Mouse (Mus musculus) forebrain, postnatal 0 days (tissue): ENCODE measurements around the gene Spred2. TPM values are rescaled to one million over a fixed set of nuclear protein-coding genes. Genes with fewer than 3 reads are reported as not detected.
A peak's percentile ranks its signal among the peaks of the same experiment; 100 is the strongest.

Experiments
- ATAC-seq: fragments of 200-750 bp; cut with Nextera tagmentation; 2 replicates; pipeline ENCODE4 v1.8.0; 2017; ENCODE audit warnings: mild to moderate bottlenecking, moderate library complexity
- DNase-seq: peaks from one replicate; pipeline ENCODE4 v3.0.0-alpha.2; 2015
- H3K27ac ChIP-seq: fragments of 300-500 bp; sonication (generic); 2 replicates; pipeline ENCODE4 v1.5.1; 2014; ENCODE audit warnings: low read depth, mild to moderate bottlenecking, antibody characterized with exemption, low read length, moderate library complexity, mixed read lengths
- H3K27me3 ChIP-seq: fragments of 300-500 bp; sonication (generic); 2 replicates; pipeline ENCODE4 v1.6.1; 2014; ENCODE audit warnings: mild to moderate bottlenecking, low read length, mixed read lengths; ENCODE audit not compliant: insufficient read depth
- H3K36me3 ChIP-seq: fragments of 300-500 bp; sonication (generic); 2 replicates; pipeline ENCODE4 v1.6.1; 2014; ENCODE audit warnings: mild to moderate bottlenecking, moderate library complexity; ENCODE audit not compliant: insufficient read depth
- H3K4me1 ChIP-seq: fragments of 300-500 bp; sonication (generic); 2 replicates; pipeline ENCODE4 v1.6.1; 2014; ENCODE audit warnings: antibody characterized with exemption; ENCODE audit not compliant: insufficient read depth
- H3K4me2 ChIP-seq: fragments of 300-500 bp; sonication (generic); 2 replicates; pipeline ENCODE4 v1.6.1; 2014; ENCODE audit warnings: low read depth, mild to moderate bottlenecking, moderate library complexity
- H3K4me3 ChIP-seq: fragments of 300-500 bp; sonication (generic); 2 replicates; pipeline ENCODE4 v1.5.1; 2014; ENCODE audit warnings: low read depth, low read length, mixed read lengths
- H3K9ac ChIP-seq: fragments of 300-500 bp; sonication (generic); 2 replicates; pipeline ENCODE4 v1.6.1; 2014; ENCODE audit warnings: mild to moderate bottlenecking
- H3K9me3 ChIP-seq: fragments of 300-500 bp; sonication (generic); 2 replicates; pipeline ENCODE4 v1.6.1; 2016; ENCODE audit warnings: low read length
- CTCF ChIP-seq: sonication (generic); IDR thresholded peaks from 2 replicates; pipeline ENCODE4 v1.5.1; 2016; ENCODE audit warnings: antibody characterized with exemption, control low read depth, low read depth
- WGBS: fragments of 180-500 bp; shearing (Covaris S2); extraction: QIAGEN DNeasy Blood & Tissue Kit; methylation state at CpG from one replicate; pipeline ENCODE4 v1.1.7; 2014; 5-methylcytosine and 5-hydroxymethylcytosine counted together
- polyA plus RNA-seq: library from polyadenylated mRNA; unstranded; fragments of >200 nt; fragmentation: Nextera tagmentation; extraction: Ambion mirVana; gene quantifications from 2 replicates; pipeline ENCODE4 v1.2.1, GENCODE M21; 2015
- total RNA-seq: library from RNA; depleted of rRNA; stranded (reverse); fragments of >200 nt; gene quantifications from 2 replicates; pipeline ENCODE4 v1.2.3, GENCODE M21; 2014

Spred2 gene
- total and polyA plus RNA-seq, 2 experiments from 2014 or later, result 9.1 to 15.5 TPM

DNA sequence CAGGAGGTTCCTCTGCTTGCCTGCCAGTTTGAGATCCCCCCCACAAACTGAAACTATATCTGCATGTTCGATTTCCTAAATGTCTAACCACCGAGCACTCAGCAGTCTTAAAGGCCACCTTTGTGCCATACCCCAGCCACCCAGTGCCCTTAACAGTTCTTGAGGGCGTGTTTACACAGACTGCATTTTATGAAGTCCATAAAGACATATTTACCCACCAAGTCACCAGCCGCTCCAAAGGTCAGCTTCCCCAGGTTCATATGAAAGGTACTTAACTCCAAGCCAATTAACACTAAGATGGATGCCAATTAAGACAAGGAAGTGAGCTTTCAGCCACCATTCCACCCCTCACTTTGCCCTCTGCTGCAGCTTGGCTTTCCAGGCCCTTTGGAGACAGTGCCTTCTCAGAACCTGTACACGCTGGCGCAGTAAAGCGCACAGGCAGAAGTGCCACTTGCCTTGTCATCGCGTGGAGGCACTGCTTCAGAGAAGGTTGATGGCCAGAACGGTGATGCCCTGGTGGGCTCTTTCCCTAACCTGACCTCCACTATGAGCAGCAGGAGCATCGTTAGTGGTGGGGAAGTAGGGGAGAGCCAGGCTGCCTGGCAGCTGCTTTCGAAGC is 17.1 kb downstream of the Spred2 start:
- Histone ChIP-seq H3K36me3 (no peaks in the 10 kb centered on the region), H3K4me1 (peaks cover 11% of the 10 kb centered on the region; the same call in 1 of the 2 replicates), H3K9ac (no peak overlapping the region), H3K27me3 (no peaks in the 10 kb centered on the region), H3K9me3 (no peaks in the 10 kb centered on the region), H3K4me3 (no peak overlapping the region), H3K27ac (no peak overlapping the region), H3K4me2 (no peak overlapping the region)
- 71% methylated on average over 12 of the region's 12 CpGs for WGBS
- no peak for TF ChIP-seq CTCF
- no peak for DNase-seq
- ATAC-seq, result no peak

DNA sequence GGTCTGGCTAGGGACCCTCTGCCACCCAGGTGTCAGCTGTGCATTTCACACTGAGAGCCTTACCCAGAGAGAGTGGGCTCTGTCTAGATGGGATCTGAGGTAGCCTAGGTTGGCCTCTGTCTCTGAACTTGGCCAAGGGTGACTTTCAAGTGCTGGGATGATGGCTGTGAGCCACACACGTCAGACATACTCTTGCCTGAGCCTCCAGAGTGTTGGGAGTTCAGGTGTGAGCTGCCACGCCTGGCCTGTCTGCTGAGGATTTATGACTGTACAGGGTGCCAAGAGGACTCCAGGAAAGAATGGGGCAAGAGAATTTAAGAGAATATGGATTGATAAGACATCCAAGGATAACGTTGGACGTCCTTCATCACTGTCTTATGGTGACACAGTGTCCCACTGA is 17.8 kb downstream of the Spred2 start:
- no peak overlapping the region for H3K27ac ChIP-seq
- H3K4me1 ChIP-seq, result peaks cover 11% of the 10 kb centered on the region; the same call in 1 of the 2 replicates
- TF ChIP-seq CTCF, result no peak
- H3K9me3 ChIP-seq, result no peaks in the 10 kb centered on the region
- H3K4me2 ChIP-seq, result no peak overlapping the region
- DNase-seq (no peak), ATAC-seq (no peak)
- no peak overlapping the region for H3K4me3 ChIP-seq
- no peaks in the 10 kb centered on the region for H3K27me3 ChIP-seq
- WGBS, result 90% methylated on average over 4 of the region's 4 CpGs
- H3K36me3 ChIP-seq, result no peaks in the 10 kb centered on the region
- H3K9ac ChIP-seq, result no peak overlapping the region

DNA sequence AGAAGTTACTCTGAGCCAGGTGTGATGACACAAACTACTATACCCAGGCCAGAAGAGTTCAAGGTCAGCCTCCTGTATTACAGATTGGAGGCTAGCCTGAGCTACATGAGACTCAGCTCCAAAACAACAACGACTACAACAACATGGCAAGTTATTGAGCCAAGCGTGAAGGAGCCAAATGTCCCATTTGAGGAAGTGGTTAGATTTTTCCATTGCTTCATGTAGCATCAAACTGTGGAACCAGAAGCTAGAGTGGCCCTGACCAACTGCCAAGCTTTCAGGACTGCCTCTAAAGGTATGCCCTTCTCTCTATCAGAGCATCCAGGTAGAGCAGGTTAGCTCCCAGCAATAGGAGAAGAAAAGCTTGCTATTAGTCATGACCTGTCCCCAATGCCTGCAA is 19.6 kb downstream of the Spred2 start:
- Histone ChIP-seq H3K36me3 (no peaks in the 10 kb centered on the region), H3K27me3 (no peaks in the 10 kb centered on the region), H3K4me3 (no peak overlapping the region), H3K9me3 (no peaks in the 10 kb centered on the region), H3K27ac (no peak overlapping the region), H3K4me1 (peaks cover 19% of the 10 kb centered on the region; the same call in 1 of the 2 replicates), H3K9ac (no peak overlapping the region), H3K4me2 (no peak overlapping the region)
- WGBS, result 97% methylated on average over 2 of the region's 2 CpGs
- no peak for DNase-seq
- no peak for ATAC-seq
- TF ChIP-seq CTCF, result no peak

DNA sequence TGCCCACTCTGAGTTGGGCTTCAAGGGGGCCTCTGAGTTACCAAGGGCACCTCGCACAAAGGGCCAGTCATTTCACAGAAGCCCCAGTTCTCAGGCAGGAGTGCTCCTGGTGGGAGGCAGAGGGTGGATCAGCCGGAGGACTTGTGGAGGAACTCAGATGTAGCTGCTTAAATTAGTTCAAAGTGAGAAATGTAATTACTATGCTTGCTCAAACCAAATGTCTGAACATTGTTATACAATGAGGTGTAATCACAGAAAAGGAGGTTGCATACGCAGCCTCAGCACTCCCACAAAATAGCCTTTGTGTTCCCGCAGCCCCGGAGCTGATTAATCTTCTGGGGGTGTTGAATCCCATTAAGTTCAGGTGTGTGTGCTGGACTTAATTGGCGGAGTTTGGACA is 20.5 kb downstream of the Spred2 start:
- Histone ChIP-seq H3K4me1 (peaks cover 13% of the 10 kb centered on the region; the same call in 1 of the 2 replicates), H3K36me3 (no peaks in the 10 kb centered on the region), H3K27me3 (no peaks in the 10 kb centered on the region), H3K9ac (no peak overlapping the region), H3K27ac (no peak overlapping the region), H3K4me2 (no peak overlapping the region), H3K4me3 (no peak overlapping the region), H3K9me3 (no peaks in the 10 kb centered on the region)
- ATAC-seq, result no peak
- TF ChIP-seq CTCF, result no peak
- WGBS, result 34% methylated on average over 6 of the region's 6 CpGs
- DNase-seq, result no peak

DNA sequence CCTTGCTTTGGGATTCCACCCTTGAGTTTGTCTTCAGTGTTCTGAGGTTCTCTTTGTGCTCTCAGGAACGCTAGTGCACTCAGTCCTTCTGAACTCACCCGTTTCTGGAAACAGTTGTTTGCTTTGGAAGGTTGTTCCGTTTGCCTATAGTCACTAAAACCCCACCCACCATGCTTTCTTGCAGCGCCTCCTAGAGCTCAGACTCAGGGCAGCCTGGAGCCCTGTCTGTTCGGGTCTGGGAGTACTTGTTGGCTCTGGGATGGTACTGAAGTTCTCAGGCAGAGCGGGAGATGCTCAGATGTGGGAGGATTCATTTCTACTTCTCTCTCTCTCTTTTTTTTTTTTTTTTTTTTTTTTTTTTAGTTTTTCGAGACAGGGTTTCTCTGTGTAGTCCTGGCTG is 22.5 kb downstream of the Spred2 start:
- Histone ChIP-seq H3K4me1 (peaks cover 18% of the 10 kb centered on the region; the same call in 1 of the 2 replicates), H3K9me3 (no peaks in the 10 kb centered on the region), H3K36me3 (no peaks in the 10 kb centered on the region), H3K27ac (no peak overlapping the region), H3K9ac (no peak overlapping the region), H3K4me3 (no peak overlapping the region), H3K4me2 (no peak overlapping the region), H3K27me3 (no peaks in the 10 kb centered on the region)
- WGBS, result 91% methylated on average over 6 of the region's 7 CpGs
- DNase-seq (no peak), ATAC-seq (no peak)
- no peak for TF ChIP-seq CTCF

DNA sequence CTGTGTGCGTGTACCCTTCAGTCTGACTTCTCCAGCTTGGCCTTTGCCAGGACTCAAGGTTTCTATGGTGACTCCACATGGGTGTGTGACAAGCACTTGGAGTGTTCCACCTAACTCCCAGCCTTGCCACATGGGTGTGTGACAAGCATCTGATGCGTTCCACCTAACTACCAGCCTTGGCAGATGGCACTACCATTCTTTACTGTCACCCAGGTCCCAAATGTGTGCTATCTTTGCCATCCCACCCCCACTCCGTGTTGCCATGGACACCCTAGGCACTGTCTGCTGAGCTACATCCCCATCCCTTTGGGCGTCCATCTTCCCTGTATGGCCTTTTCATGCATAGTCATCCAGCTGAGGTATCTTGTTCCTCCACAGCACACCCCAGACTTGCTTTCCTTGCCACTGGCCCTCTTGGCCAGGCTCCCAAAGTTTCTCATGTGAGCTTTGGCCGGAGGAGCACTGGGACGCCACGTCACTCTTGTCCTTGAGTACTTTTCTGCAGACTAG is 23.5 kb downstream of the Spred2 start:
- peak; percentile 82 for ATAC-seq

DNA sequence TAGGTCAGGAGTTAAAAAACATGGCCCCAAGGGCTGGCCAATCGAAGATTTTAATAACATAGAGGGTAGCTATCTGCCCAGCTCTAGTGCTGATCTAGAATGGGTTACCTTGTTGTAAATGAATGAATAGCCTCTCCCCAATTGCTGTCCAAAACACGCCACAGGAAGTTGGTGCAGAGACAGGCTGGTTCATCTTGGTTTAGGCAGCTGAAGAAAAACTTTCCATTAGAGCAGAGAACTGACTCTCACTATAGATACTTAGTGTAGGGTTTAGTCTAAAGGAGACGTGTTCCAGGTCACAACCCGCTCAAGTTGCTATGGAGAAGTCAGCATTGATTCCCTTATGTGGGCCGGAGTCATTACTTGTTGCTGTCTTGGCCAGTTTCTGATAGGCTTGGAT is 25.6 kb downstream of the Spred2 start:
- 81% methylated on average over 5 of the region's 5 CpGs for WGBS
- H3K4me3 ChIP-seq, result no peak overlapping the region
- H3K27me3 ChIP-seq, result no peaks in the 10 kb centered on the region
- H3K9me3 ChIP-seq, result no peaks in the 10 kb centered on the region
- H3K27ac ChIP-seq, result no peak overlapping the region
- ATAC-seq (no peak), DNase-seq (no peak)
- no peak for TF ChIP-seq CTCF
- H3K36me3 ChIP-seq, result no peaks in the 10 kb centered on the region
- H3K9ac ChIP-seq, result no peak overlapping the region
- peaks cover 14% of the 10 kb centered on the region; the same call in 1 of the 2 replicates for H3K4me1 ChIP-seq
- no peak overlapping the region for H3K4me2 ChIP-seq

More for the DNA sequence above, 23.5 kb downstream of the Spred2 start:
- Histone ChIP-seq H3K9me3 (no peaks in the 10 kb centered on the region), H3K27ac (no peak overlapping the region), H3K4me2 (no peak overlapping the region), H3K4me1 (peaks cover 18% of the 10 kb centered on the region; the same call in 1 of the 2 replicates), H3K36me3 (no peaks in the 10 kb centered on the region), H3K9ac (no peak overlapping the region), H3K27me3 (no peaks in the 10 kb centered on the region), H3K4me3 (no peak overlapping the region)
- 78% methylated on average over 7 of the region's 7 CpGs for WGBS
- no peak for DNase-seq
- no peak for TF ChIP-seq CTCF
